Mouse (Mus musculus) myocyte (in vitro differentiated cells): Measurements from ENCODE around the gene Asic2.

ENCODE experiments used
- E2F4 ChIP-seq: IDR thresholded peaks from one replicate; pipeline ENCODE4 v1.6.1; 2011; ENCODE audit warnings: mild to moderate bottlenecking, control low read depth, moderate library complexity; ENCODE audit not compliant: insufficient read depth
- POLR2A ChIP-seq: IDR thresholded peaks from one replicate; pipeline ENCODE4 v1.6.1; 2011; ENCODE audit warnings: low read depth, mild to moderate bottlenecking, control low read depth, moderate library complexity; ENCODE audit not compliant: insufficient read length

DNA sequence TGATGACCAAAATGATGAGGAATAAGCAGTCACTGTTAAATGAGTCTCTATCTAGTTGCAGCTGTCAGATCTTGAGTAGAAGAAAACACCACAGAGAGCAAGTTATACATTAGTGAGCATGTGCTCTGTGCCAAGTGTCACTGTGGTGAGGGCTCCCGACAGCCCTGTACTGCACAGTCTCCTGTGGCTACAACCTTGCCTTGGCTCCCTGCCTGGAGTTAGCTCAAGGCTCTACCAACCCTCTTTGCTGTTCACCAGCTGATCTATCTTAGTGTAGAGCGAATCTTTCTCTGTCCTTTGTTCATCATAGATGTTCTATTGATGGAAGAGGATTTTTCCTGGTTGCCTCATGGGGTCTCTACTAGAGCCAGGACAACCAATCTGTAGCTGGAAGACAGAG, 494.1 kb downstream of the Asic2 start:
- TF ChIP-seq E2F4 (no peak), POLR2A (no peak)
